Mouse (Mus musculus) CD8-positive naive resting alpha-beta T cell, adult 2 months (primary cell): ENCODE results near the gene Adamts4.

Experiments
- DNase-seq, 2 experiments: peaks; one replicate each; pipeline ENCODE4 v3.0.0; 2022; ENCODE audit warnings: low read depth in 2 of 2, low spot score in 2 of 2

Gene Adamts4

DNA sequence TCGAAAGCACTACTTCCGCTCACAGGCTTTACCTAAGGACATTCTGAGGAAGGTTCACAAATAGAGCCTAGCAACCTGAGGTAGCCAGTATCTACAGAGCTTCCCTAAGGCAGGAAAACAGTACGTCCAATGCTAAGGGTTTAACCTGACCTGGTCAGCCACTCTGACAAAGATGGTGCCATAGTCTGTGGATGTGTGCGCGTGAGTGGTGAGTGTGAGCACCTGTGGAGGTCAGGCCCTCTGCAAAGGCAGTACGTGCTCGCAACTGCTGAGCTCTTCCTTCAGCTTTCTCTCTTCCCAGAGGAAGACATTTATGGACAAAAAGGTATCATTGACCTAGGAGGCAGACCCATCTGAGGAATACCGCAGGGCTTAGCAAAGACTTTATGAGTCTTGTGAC is 28.2 kb downstream of the Adamts4 start:
- no peak for DNase-seq

GRCm38 (mm10) chr1:171279012-171279705 is 28.9 kb downstream of the Adamts4 start:
- no peak for DNase-seq

DNA sequence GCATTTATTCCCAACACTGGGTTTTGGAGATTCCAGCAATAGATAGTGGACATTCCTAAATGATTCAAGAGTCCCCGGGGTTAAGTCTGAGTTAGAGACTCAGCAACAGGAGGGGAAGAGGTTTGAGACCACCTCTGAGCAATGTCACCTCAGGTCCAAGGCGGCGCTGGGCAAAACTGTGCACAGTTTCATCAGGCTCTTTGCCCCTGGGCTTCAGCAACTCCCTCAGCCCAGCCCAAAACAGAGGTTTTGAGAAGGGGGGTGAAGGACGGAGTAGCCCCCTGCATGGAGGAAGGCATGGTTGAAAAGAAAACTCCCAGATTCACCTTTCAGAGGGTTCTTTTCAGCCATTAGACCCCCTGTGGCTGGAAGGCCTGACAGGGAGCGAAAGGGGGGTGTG is 29.5 kb downstream of the Adamts4 start:
- no peak for DNase-seq

- no peak for DNase-seq
Measured at GRCm38 (mm10) chr1:171280250-171280915, 30.2 kb downstream of the Adamts4 start.

- DNase-seq = peak; percentile 89 to 91
Measured at GRCm38 (mm10) chr1:171280916-171281527, 30.8 kb downstream of the Adamts4 start, which contains the start of gene Ppox. Gene Ppox, minus strand, starts transcription at chr1:171281186.

DNA sequence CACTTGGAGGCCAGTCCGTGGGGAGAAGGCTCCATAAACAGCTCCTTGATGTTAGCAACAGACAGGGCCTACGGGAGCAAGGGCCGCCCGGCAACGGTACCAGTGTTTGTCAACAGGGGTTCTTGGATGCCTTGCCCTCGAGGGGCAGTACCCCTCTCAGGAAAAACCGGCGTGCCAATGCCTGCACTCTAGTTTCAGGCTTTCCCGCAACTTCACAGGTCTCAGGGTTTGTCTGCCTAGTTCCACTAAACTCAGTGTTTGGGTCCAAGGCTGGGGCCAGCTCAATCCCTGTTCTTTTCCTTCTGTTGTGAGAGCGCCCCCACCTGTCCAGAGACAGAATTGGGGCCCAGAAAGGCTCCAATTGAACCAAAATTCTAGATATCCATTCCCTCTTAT is 31.3 kb downstream of the Adamts4 start:
- DNase-seq = peak; percentile 56 to 74

DNA sequence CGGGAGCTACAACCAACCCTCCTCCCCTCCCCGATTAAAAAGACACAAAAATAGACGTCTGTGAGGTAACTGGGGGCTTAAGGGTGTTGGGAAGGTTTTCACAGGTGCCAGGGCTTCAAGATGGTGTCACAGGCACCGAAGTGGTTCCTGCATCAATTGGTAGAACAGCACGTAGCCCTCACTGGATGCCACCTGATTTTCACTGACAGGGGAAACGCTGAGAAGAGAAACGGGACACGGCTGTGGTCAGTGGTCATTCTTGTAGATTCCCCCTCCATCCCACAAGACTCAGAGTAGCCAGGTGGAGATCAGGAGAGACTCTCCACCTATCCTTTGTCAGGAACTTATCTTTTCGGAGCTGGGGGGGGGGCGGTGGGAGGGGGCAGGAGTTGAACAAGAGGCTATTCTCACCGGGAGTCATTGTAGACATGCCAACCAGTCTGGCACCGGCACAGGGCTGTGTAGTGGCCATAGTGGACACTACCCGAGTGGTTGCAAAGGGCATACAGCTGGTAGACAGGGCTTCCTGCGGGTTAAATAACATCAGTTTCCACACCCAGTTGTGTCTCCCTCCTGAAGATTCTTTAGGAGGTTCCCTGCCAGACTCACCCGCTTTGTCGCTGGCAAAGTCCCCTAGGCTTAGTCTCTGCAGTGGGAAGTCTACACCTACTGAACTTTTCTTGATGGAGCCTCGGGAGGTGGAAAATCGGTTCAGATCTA is 32.0 kb downstream of the Adamts4 start:
- no peak for DNase-seq

GRCm38 (mm10) chr1:171283188-171284160 is 33.3 kb downstream of the Adamts4 start:
- no peak for DNase-seq

DNA sequence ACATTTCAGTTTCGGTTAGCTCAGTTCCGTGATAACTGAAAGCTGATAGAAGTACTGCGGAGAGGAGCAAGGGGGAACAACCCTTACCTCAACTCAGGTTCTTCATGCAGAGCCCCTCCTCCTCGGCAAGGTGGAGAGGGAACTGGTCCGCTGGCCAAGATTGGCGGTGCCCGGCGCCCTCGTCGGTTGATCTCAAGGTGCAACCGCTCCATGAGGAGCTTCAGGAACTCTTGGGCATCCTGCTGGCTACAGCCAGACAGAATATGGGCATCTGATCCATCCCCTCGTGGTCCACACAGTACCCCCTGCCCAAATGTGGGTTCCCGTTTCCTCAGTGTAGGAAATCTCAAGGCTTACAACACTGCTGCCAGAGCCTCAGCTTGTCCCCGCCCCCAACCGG is 34.3 kb downstream of the Adamts4 start:
- no peak for DNase-seq

- DNase-seq = no peak
Measured at GRCm38 (mm10) chr1:171285096-171285892, 35.1 kb downstream of the Adamts4 start.

DNA sequence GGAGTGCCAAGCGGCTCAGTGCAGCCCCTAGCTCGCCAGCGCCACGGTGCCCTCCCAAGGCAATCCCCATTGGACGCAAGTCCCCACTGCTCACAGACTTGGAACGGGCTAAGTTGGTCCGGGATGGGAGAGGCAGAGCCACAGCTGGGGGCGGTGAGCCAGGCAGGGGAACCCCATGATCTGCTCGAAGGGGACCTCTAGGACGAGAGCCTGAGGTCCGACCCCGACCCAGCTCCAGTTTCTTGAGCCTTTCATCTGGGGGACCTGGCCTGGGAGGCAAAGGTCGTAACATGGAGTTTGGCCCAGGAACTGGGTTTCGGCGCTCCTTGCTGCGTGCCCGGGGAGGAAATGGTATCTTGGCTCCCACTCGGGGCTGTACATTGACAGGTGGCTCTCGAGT is 36.3 kb downstream of the Adamts4 start:
- no peak for DNase-seq

DNA sequence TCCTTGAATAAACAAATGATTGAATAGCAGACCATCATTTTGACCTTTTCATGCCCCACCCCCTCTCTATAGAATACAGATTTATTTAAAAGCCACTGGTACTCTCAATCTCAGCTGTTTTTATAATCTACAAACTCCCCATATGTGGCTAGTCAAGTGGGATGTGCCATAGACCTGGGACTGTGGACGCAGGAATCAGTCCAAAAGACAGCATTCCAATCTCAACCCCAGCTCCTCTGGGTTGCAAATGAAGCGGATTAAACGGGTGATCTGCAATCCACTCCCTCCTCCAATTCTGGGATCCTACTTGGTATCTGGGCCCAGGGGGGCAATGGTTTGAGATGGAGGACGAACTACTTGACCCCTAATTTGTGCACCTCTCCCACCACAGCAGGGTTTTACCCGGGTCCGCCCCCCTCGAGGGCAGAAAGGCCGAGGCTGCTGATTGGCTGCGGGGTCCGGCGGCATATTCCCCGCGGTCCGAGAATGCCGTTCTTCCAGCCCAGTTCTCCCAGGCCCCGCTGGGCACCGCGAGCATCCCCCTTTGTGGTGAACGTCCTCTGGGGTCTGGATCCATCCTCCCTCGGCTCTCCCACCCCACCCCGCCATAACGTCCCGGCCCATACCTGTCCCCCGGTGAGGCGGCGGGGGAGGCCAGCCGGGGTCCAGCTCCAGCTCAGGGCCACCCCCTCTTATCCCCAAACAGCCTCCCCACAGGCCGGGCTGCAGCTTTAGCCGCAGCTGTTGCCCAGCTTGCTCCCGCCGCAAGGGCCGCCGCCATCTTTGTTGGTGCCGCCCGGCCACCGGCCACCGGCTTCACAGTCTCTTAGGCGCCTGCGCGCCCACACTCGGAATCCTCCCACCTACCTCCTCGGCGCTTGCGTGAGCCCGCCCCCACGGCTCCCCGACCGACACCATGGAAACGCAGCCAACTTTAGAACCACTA is 37.2 kb downstream of the Adamts4 start, which contains the start of gene Usp21:
TSS of gene Usp21 (minus strand) at position 856 of the 946 bp plus-strand sequence.
- DNase-seq = peak; percentile 85 to 88

DNA sequence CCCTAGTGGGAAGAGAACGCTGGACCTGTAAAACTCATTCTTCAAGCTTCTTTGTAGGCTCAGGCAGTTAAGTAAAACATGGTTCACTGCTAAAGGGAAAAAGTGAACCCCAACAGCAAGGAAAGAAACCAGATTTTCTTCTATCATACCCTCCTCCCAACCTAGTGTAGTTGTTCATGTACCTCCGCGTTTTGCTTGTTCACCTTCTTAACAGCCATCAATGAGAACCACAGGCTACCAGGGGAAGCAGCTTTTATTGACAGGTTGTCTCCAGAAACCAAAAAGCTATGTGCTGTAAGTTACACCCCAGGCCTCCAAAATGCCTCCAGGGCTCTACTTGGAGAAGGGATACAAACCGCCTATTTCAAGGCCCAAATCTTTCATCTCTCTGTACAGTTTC is 38.1 kb downstream of the Adamts4 start:
- DNase-seq = no peak

- no peak for DNase-seq
Measured at GRCm38 (mm10) chr1:171293351-171293750, 43.1 kb downstream of the Adamts4 start.

DNA sequence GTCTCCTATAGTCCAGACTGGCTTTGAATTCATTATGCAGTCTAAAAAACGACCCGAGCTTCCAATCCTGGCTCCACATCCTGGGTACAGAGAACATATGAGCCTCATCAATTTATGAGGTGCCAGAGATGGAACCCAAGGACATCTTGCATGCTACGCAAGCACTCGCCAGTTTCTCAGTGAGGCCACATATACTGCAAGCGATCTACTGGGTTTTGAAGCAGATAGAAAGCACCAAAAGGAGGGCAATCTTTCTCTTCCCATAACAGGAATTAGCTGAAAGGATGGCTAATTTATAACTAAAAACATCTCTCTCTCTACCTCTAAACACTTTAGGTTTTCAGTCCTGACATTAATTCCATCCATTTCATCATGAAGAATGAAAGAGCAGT is 43.7 kb downstream of the Adamts4 start:
- DNase-seq = no peak

DNA sequence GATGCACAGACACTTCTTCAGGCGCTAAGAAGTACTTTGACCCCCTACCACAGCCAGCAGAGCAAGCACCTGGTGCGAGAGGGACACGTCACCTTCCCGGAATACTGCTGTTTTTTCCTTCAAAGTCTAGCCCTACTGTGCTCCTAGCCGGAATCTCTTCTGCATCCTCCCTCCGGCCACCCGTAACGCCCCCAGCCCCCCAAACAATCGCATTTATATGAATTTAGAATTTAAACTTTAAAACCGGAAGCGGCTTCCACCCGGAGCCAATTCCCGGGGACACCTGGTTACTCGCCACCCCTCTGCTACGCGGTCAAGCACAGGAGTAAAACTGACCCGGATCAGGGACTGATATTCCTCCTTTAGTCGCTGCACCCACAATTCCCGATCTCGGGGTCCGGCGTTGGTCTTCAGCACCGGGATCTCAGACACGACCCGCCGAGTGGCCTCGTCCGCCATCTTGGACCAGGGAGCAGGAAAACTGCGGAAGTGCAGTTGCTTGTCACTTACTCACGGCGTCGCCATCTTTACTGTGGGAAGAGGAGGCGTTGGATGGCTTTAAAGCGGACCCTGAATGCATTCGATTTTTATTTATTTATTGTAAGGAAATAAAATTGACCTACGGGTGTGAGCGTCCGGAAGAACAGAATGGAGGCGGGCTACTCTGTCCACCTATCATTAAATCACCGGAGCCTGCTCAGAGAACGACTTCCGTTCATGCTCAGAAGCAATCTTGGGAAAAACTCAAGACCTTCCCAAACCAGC is 44.3 kb downstream of the Adamts4 start, which contains the start of gene Ufc1:
TSS of gene Ufc1 (minus strand) at position 727 of the 765 bp plus-strand sequence.
- peak; percentile 79 for DNase-seq

- DNase-seq = no peak
Measured at GRCm38 (mm10) chr1:171295063-171295402, 44.8 kb downstream of the Adamts4 start.

DNA sequence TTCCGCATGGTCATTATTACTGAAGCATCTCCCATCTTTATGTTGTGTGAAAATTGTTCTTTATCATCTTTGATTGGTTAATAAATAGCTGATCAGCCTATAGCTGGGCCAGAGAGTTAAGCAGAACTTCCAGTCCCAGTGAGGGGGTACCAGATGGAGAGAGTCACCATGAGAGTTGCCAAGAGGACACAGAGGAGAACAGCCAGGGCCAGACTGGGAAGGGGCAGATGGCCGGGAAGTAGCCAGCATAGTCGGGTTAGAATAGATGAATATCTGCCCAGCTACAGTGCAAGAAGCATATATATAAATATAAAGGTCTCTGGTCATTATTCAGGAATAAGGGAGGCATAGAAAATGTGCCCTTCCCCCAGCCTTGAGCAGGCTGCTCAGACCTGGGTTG is 48.0 kb downstream of the Adamts4 start:
- DNase-seq = no peak
